Mouse (Mus musculus) heart, embryonic 10.5 days (tissue): ENCODE data around the gene Syn3. TPM values are rescaled to one million over a fixed set of nuclear protein-coding genes. Genes with fewer than 3 reads are reported as not detected.
A peak's percentile ranks its signal among the peaks of the same experiment; 100 is the strongest.

Experiments
- DNase-seq: peaks from one replicate; pipeline ENCODE4 v3.0.0-alpha.2; 2017; ENCODE audit warnings: low spot score
- H3K27ac ChIP-seq: fragments of 300-500 bp; sonication (generic); 2 replicates; pipeline ENCODE4 v1.5.1; 2016; ENCODE audit warnings: mild to moderate bottlenecking
- H3K27me3 ChIP-seq: fragments of 300-500 bp; sonication (generic); 2 replicates; pipeline ENCODE4 v1.6.1; 2016; ENCODE audit warnings: mild to moderate bottlenecking; ENCODE audit not compliant: poor library complexity, insufficient read depth, severe bottlenecking
- H3K36me3 ChIP-seq: fragments of 300-500 bp; sonication (generic); 2 replicates; pipeline ENCODE4 v1.6.1; 2016; ENCODE audit warnings: mild to moderate bottlenecking, moderate library complexity
- H3K4me1 ChIP-seq: fragments of 300-500 bp; sonication (generic); 2 replicates; pipeline ENCODE4 v1.6.1; 2016; ENCODE audit warnings: mild to moderate bottlenecking
- H3K4me3 ChIP-seq: fragments of 300-500 bp; sonication (generic); 2 replicates; pipeline ENCODE4 v1.5.1; 2016; ENCODE audit warnings: mild to moderate bottlenecking, moderate library complexity
- H3K9me3 ChIP-seq: fragments of 300-500 bp; sonication (generic); 2 replicates; pipeline ENCODE4 v1.6.1; 2016; ENCODE audit warnings: mild to moderate bottlenecking, moderate library complexity
- WGBS: fragments of 180-500 bp; shearing (Covaris S2); methylation state at CpG from one replicate; pipeline ENCODE4 v1.1.7; 2016; 5-methylcytosine and 5-hydroxymethylcytosine counted together
- polyA plus RNA-seq: library from polyadenylated mRNA; unstranded; fragments of >200 nt; fragmentation: Nextera tagmentation; extraction: Ambion mirVana; gene quantifications from 2 replicates; pipeline ENCODE4 v1.2.1, GENCODE M21; 2016

Gene Syn3
- polyA plus RNA-seq, 1 experiment from 2014 or later = 1.2 TPM

GRCm38 (mm10) chr10:86203915-86204314 lies 294.8 kb downstream of the Syn3 start:
- Histone ChIP-seq H3K36me3 (no peaks in the 10 kb centered on the region), H3K4me3 (no peak overlapping the region), H3K27me3 (no peaks in the 10 kb centered on the region), H3K27ac (no peak overlapping the region), H3K9me3 (no peaks in the 10 kb centered on the region), H3K4me1 (no peaks in the 10 kb centered on the region)
- DNase-seq = peak; percentile 65

GRCm38 (mm10) chr10:86203175-86203574 lies 295.5 kb downstream of the Syn3 start:
- H3K27me3 ChIP-seq = no peaks in the 10 kb centered on the region
- H3K4me1 ChIP-seq = no peaks in the 10 kb centered on the region
- no peaks in the 10 kb centered on the region for H3K9me3 ChIP-seq
- H3K36me3 ChIP-seq = no peaks in the 10 kb centered on the region
- no peak overlapping the region for H3K27ac ChIP-seq
- peak; percentile 64 for DNase-seq
- H3K4me3 ChIP-seq = no peak overlapping the region
- 86% methylated on average over 6 of the region's 6 CpGs for WGBS

GRCm38 (mm10) chr10:86201826-86202225 lies 296.9 kb downstream of the Syn3 start:
- no peaks in the 10 kb centered on the region for H3K4me1 ChIP-seq
- no peak overlapping the region for H3K27ac ChIP-seq
- 74% methylated on average over 7 of the region's 7 CpGs for WGBS
- peak; percentile 50 for DNase-seq
- no peaks in the 10 kb centered on the region for H3K27me3 ChIP-seq
- H3K9me3 ChIP-seq = no peaks in the 10 kb centered on the region
- H3K4me3 ChIP-seq = no peak overlapping the region
- no peaks in the 10 kb centered on the region for H3K36me3 ChIP-seq

- WGBS = 73% methylated on average over 3 of the region's 3 CpGs
- peak; percentile 50 for DNase-seq
- Histone ChIP-seq H3K4me1 (no peaks in the 10 kb centered on the region), H3K27me3 (no peaks in the 10 kb centered on the region), H3K9me3 (no peaks in the 10 kb centered on the region), H3K36me3 (no peaks in the 10 kb centered on the region), H3K4me3 (no peak overlapping the region), H3K27ac (no peak overlapping the region)
Measured at GRCm38 (mm10) chr10:86201006-86201405, 297.7 kb downstream of the Syn3 start.

GRCm38 (mm10) chr10:86196414-86197025 lies 302.2 kb downstream of the Syn3 start:
- Histone ChIP-seq H3K4me1 (peaks cover 19% of the 10 kb centered on the region; the same call in 1 of the 2 replicates), H3K27me3 (no peaks in the 10 kb centered on the region), H3K9me3 (no peaks in the 10 kb centered on the region), H3K27ac (no peak overlapping the region), H3K4me3 (no peak overlapping the region), H3K36me3 (no peaks in the 10 kb centered on the region)
- peak; percentile 62 for DNase-seq
- 81% methylated on average over 3 of the region's 3 CpGs for WGBS

GRCm38 (mm10) chr10:86194722-86195121 lies 304.0 kb downstream of the Syn3 start:
- WGBS = 54% methylated on average over 4 of the region's 4 CpGs
- Histone ChIP-seq H3K9me3 (no peaks in the 10 kb centered on the region), H3K27ac (no peak overlapping the region), H3K4me3 (no peak overlapping the region), H3K4me1 (peaks cover 19% of the 10 kb centered on the region; the same call in 1 of the 2 replicates), H3K27me3 (no peaks in the 10 kb centered on the region), H3K36me3 (no peaks in the 10 kb centered on the region)
- DNase-seq = no peak

GRCm38 (mm10) chr10:86193863-86194434 lies 304.7 kb downstream of the Syn3 start:
- H3K27me3 ChIP-seq = no peaks in the 10 kb centered on the region
- WGBS = 37% methylated on average over 4 of the region's 4 CpGs

GRCm38 (mm10) chr10:86188614-86189013 lies 310.1 kb downstream of the Syn3 start:
- peaks cover under 1% of the 10 kb centered on the region; the same call in 1 of the 2 replicates for H3K4me1 ChIP-seq
- H3K27ac ChIP-seq = no peak overlapping the region
- no peaks in the 10 kb centered on the region for H3K27me3 ChIP-seq
- H3K9me3 ChIP-seq = no peaks in the 10 kb centered on the region
- no peaks in the 10 kb centered on the region for H3K36me3 ChIP-seq
- H3K4me3 ChIP-seq = no peak overlapping the region
- DNase-seq = no peak
- WGBS = 62% methylated on average over 4 of the region's 4 CpGs

More at GRCm38 (mm10) chr10:86193863-86194434, 304.7 kb downstream of the Syn3 start:
- no peaks in the 10 kb centered on the region for H3K36me3 ChIP-seq
- no peak overlapping the region; the same call in 1 of the 2 replicates for H3K27ac ChIP-seq
- H3K4me3 ChIP-seq = no peak overlapping the region
- H3K9me3 ChIP-seq = no peaks in the 10 kb centered on the region
- no peak for DNase-seq
- H3K4me1 ChIP-seq = peaks cover 19% of the 10 kb centered on the region; the same call in 1 of the 2 replicates

GRCm38 (mm10) chr10:86187881-86188280 lies 310.8 kb downstream of the Syn3 start:
- Histone ChIP-seq H3K27me3 (no peaks in the 10 kb centered on the region), H3K4me1 (peaks cover 6% of the 10 kb centered on the region; the same call in 1 of the 2 replicates), H3K27ac (no peak overlapping the region), H3K9me3 (no peaks in the 10 kb centered on the region), H3K4me3 (no peak overlapping the region), H3K36me3 (no peaks in the 10 kb centered on the region)
- no peak for DNase-seq
- WGBS = 76% methylated on average over 5 of the region's 5 CpGs

GRCm38 (mm10) chr10:86183148-86183885 lies 315.4 kb downstream of the Syn3 start:
- no peak for DNase-seq
- H3K27ac ChIP-seq = no peak overlapping the region
- H3K4me3 ChIP-seq = no peak overlapping the region
- no peaks in the 10 kb centered on the region for H3K9me3 ChIP-seq
- H3K4me1 ChIP-seq = peaks cover 11% of the 10 kb centered on the region
- no peaks in the 10 kb centered on the region for H3K36me3 ChIP-seq
- H3K27me3 ChIP-seq = no peaks in the 10 kb centered on the region
- WGBS = 68% methylated on average over 8 of the region's 8 CpGs

- Histone ChIP-seq H3K36me3 (no peaks in the 10 kb centered on the region), H3K27me3 (no peaks in the 10 kb centered on the region), H3K4me3 (no peak overlapping the region), H3K9me3 (no peaks in the 10 kb centered on the region), H3K4me1 (peaks cover 11% of the 10 kb centered on the region), H3K27ac (no peak overlapping the region)
- DNase-seq = no peak
- 41% methylated on average over 3 of the region's 3 CpGs for WGBS
Measured at GRCm38 (mm10) chr10:86182183-86182805, 316.4 kb downstream of the Syn3 start.

GRCm38 (mm10) chr10:86176411-86176810 lies 322.3 kb downstream of the Syn3 start:
- 82% methylated on average over 2 of the region's 2 CpGs for WGBS

GRCm38 (mm10) chr10:86174017-86174416 lies 324.7 kb downstream of the Syn3 start:
- no peak for DNase-seq
- Histone ChIP-seq H3K4me3 (no peak overlapping the region), H3K36me3 (no peaks in the 10 kb centered on the region), H3K27ac (no peak overlapping the region), H3K27me3 (no peaks in the 10 kb centered on the region), H3K4me1 (no peaks in the 10 kb centered on the region), H3K9me3 (no peaks in the 10 kb centered on the region)
- WGBS = 70% methylated on average over 6 of the region's 6 CpGs

More at GRCm38 (mm10) chr10:86176411-86176810, 322.3 kb downstream of the Syn3 start:
- H3K4me3 ChIP-seq = no peak overlapping the region
- H3K4me1 ChIP-seq = peaks cover 5% of the 10 kb centered on the region; the same call in 1 of the 2 replicates
- no peak for DNase-seq
- no peaks in the 10 kb centered on the region for H3K9me3 ChIP-seq
- H3K27me3 ChIP-seq = no peaks in the 10 kb centered on the region
- no peaks in the 10 kb centered on the region for H3K36me3 ChIP-seq
- H3K27ac ChIP-seq = no peak overlapping the region
